Mouse (Mus musculus): ENCODE measurements around the gene Msrb2.

The Msrb2 gene

GRCm38 (mm10) chr2:19371390-19372158 is at the start of gene Msrb2:
TSS of gene Msrb2 (plus strand) at chr2:19371440.
- peak; percentile 43 to 79 for DNase-seq (ENCODE audit: low spot score in 2 of 2)

- DNase-seq (ENCODE audit: low spot score in 2 of 2) = no peak
Observed at GRCm38 (mm10) chr2:19322448-19322847, 48.8 kb upstream of the Msrb2 start.

- no peak for DNase-seq (ENCODE audit: low spot score in 2 of 2)
Observed at GRCm38 (mm10) chr2:19326376-19326775, 44.9 kb upstream of the Msrb2 start.

- no peak for DNase-seq (ENCODE audit: low spot score in 2 of 2)
Observed at GRCm38 (mm10) chr2:19327811-19328210, 43.4 kb upstream of the Msrb2 start.

GRCm38 (mm10) chr2:19343901-19344635 is 27.2 kb upstream of the Msrb2 start:
- DNase-seq (ENCODE audit: low spot score in 2 of 2) = no peak

- peak; percentile 74 to 91 for DNase-seq (ENCODE audit: low spot score in 2 of 2)
Observed at GRCm38 (mm10) chr2:19344636-19345413, 26.4 kb upstream of the Msrb2 start.

GRCm38 (mm10) chr2:19345414-19345964 is 25.8 kb upstream of the Msrb2 start:
- no peak for DNase-seq (ENCODE audit: low spot score in 2 of 2)

GRCm38 (mm10) chr2:19348454-19348853 is 22.8 kb upstream of the Msrb2 start:
- DNase-seq (ENCODE audit: low spot score in 2 of 2) = no peak

GRCm38 (mm10) chr2:19350167-19350566 is 21.1 kb upstream of the Msrb2 start:
- DNase-seq (ENCODE audit: low spot score in 2 of 2) = no peak

- DNase-seq (ENCODE audit: low spot score in 2 of 2) = no peak
Observed at GRCm38 (mm10) chr2:19351615-19352253, 19.5 kb upstream of the Msrb2 start.

GRCm38 (mm10) chr2:19353158-19353557 is 18.1 kb upstream of the Msrb2 start:
- DNase-seq (ENCODE audit: low spot score in 2 of 2) = no peak

GRCm38 (mm10) chr2:19362880-19363279 is 8.4 kb upstream of the Msrb2 start:
- no peak for DNase-seq (ENCODE audit: low spot score in 2 of 2)

GRCm38 (mm10) chr2:19366426-19366825 is 4.8 kb upstream of the Msrb2 start:
- no peak for DNase-seq (ENCODE audit: low spot score in 2 of 2)

GRCm38 (mm10) chr2:19367114-19367513 is 4.1 kb upstream of the Msrb2 start:
- no peak for DNase-seq (ENCODE audit: low spot score in 2 of 2)

GRCm38 (mm10) chr2:19373695-19374094 is 2.5 kb downstream of the Msrb2 start:
- peak in 1 of 2 experiments; percentile 24 for DNase-seq (ENCODE audit: low spot score in 2 of 2)

GRCm38 (mm10) chr2:19380446-19380950 is 9.3 kb downstream of the Msrb2 start:
- DNase-seq (ENCODE audit: low spot score in 2 of 2) = no peak

- DNase-seq (ENCODE audit: low spot score in 2 of 2) = no peak
Observed at GRCm38 (mm10) chr2:19380986-19381385, 9.7 kb downstream of the Msrb2 start.

- no peak for DNase-seq (ENCODE audit: low spot score in 2 of 2)
Observed at GRCm38 (mm10) chr2:19382206-19382605, 11.0 kb downstream of the Msrb2 start.

GRCm38 (mm10) chr2:19383006-19383405 is 11.8 kb downstream of the Msrb2 start:
- DNase-seq (ENCODE audit: low spot score in 2 of 2) = no peak

GRCm38 (mm10) chr2:19385772-19386171 is 14.5 kb downstream of the Msrb2 start:
- DNase-seq (ENCODE audit: low spot score in 2 of 2) = no peak
